Mouse (Mus musculus) stomach, postnatal 0 days (tissue): ENCODE measurements around the gene Dop1b. TPM values are rescaled to one million over a fixed set of nuclear protein-coding genes. Genes with fewer than 3 reads are reported as not detected.

Experiments
- ATAC-seq: fragments of 200-750 bp; cut with Nextera tagmentation; 2 replicates; pipeline ENCODE4 v1.8.0; 2017; ENCODE audit not compliant: low FRiP score, low TSS enrichment
- DNase-seq: peaks from one replicate; pipeline ENCODE4 v3.0.0-alpha.2; 2016; ENCODE audit warnings: low spot score
- H3K27ac ChIP-seq: fragments of 300-500 bp; sonication (generic); replicated peaks from 2 replicates; pipeline ENCODE4 v1.5.1; 2014; ENCODE audit warnings: mild to moderate bottlenecking, control low read depth
- H3K27me3 ChIP-seq: fragments of 300-500 bp; sonication (generic); 2 replicates; pipeline ENCODE4 v1.6.1; 2014; ENCODE audit warnings: low read length; ENCODE audit not compliant: control insufficient read depth, insufficient read depth
- H3K36me3 ChIP-seq: fragments of 300-500 bp; sonication (generic); 2 replicates; pipeline ENCODE4 v1.6.1; 2014; ENCODE audit warnings: low read length, mixed read lengths; ENCODE audit not compliant: control insufficient read depth, insufficient read depth
- H3K4me1 ChIP-seq: fragments of 300-500 bp; sonication (generic); replicated peaks from 2 replicates; pipeline ENCODE4 v1.6.1; 2014; ENCODE audit warnings: antibody characterized with exemption; ENCODE audit not compliant: control insufficient read depth, insufficient read depth
- H3K4me2 ChIP-seq: fragments of 300-500 bp; sonication (generic); replicated peaks from 2 replicates; pipeline ENCODE4 v1.6.1; 2014; ENCODE audit warnings: low read depth, mild to moderate bottlenecking, control low read depth, moderate library complexity
- H3K4me3 ChIP-seq: fragments of 300-500 bp; sonication (generic); 2 replicates; pipeline ENCODE4 v1.5.1; 2014; ENCODE audit warnings: low read depth, low read length, control low read depth
- H3K9ac ChIP-seq: fragments of 300-500 bp; sonication (generic); 2 replicates; pipeline ENCODE4 v1.6.1; 2014; ENCODE audit warnings: mild to moderate bottlenecking, low read length, control low read depth, mixed read lengths
- H3K9me3 ChIP-seq: fragments of 300-500 bp; sonication (generic); 2 replicates; pipeline ENCODE4 v1.6.1; 2016; ENCODE audit warnings: low read length; ENCODE audit not compliant: control insufficient read depth
- CTCF ChIP-seq: IDR thresholded peaks from 2 replicates; pipeline ENCODE4 v1.5.1; 2016; ENCODE audit warnings: antibody characterized with exemption, low read depth, mild to moderate bottlenecking, moderate library complexity
- EP300 ChIP-seq: optimal IDR thresholded peaks from 2 replicates; pipeline ENCODE3; 2016; ENCODE audit warnings: antibody characterized with exemption
- WGBS: fragments of 180-500 bp; shearing (Covaris S2); extraction: QIAGEN DNeasy Blood & Tissue Kit; methylation state at CpG from one replicate; pipeline ENCODE4 v1.1.7; 2014; 5-methylcytosine and 5-hydroxymethylcytosine counted together
- polyA plus RNA-seq: library from polyadenylated mRNA; unstranded; fragments of >200 nt; fragmentation: Nextera tagmentation; extraction: Ambion mirVana; gene quantifications from 2 replicates; pipeline ENCODE4 v1.2.1, GENCODE M21; 2015

Dop1b gene
- polyA plus RNA-seq, 1 experiment from 2014 or later, result 20.9 TPM

DNA sequence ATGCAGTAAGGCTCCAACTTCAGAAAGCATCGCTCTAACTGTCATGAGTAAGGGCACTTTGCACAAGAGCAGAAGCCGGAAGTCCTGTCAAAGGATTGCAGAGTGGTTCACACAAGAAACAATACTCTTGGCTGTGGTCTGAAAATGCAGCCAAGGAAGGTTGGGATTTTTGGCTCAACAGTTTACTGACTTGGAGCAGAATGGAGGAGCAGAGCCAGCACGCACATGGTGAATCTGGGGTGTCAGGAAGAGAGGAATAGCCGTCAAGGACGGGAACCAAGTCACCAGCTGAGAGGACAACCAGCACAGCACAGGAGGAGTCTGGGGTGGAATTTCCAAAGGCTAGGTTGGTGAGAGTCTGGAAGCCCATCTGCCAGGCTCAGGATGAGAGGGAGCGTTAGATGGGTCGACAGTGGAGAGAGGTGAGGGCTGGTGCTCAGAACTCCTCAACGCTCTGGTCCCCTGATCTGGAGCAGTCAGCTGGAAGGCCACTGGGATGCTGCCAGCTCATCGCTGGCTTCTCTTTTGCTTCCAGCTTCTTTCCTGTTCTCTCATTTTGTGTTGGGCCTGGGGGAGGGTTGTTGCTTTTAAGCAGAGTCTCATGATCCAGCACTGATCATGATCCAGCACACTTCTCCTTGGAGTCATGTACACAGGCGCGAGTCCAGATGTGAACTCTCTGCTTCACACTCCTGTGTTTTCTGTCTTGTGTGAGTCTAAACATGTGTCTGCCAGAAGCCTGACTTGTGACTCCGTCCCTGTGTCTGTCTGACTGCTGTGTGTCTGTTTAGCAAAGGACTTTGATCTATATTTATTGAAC, 85.5 kb downstream of the Dop1b start:
- no peaks in the 10 kb centered on the region for H3K4me1 ChIP-seq
- TF ChIP-seq CTCF (no peak), EP300 (no peak)
- 63% methylated on average over 12 of the region's 12 CpGs for WGBS
- peak overlapping the region; percentile 66 for H3K27ac ChIP-seq
- H3K4me3 ChIP-seq, result no peak overlapping the region
- DNase-seq (no peak), ATAC-seq (no peak; the same call in 1 of the 2 replicates)
- peaks cover 6% of the 10 kb centered on the region; the same call in 1 of the 2 replicates for H3K36me3 ChIP-seq
- no peaks in the 10 kb centered on the region for H3K9me3 ChIP-seq
- no peak overlapping the region for H3K4me2 ChIP-seq
- H3K27me3 ChIP-seq, result no peaks in the 10 kb centered on the region
- no peak overlapping the region for H3K9ac ChIP-seq

DNA sequence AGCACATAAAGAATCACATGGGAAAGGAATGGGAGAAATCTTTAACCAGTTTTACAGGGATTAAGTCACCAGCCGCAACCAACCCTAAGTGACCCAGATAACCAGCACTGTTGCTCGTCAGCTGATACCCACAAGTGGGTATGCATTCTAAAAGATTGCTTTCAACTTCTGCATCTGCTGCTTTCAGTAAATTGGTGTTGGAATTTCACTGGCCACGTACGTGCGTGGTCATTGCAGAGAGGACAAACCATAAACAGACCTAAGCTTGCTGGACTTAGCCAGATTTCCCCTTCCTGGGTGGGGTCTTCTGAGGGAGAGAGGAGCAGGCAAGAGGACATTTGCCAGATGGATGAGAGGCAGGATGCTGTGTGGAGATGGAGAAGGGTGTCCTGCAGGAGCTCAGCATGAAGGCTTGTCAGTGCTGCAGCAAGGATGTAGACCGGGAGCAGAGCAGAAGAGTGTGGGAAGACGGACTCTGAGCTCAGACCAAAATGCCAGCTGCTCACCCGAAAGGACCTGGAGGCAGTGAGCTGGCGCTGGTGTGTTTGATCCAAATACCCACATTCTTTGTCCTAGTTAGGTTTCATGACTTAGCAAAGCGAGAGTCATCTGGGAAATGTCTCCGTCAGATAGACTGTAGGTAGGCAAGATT, 86.3 kb downstream of the Dop1b start:
- DNase-seq (no peak), ATAC-seq (peak; percentile 10; the same call in 1 of the 2 replicates)
- WGBS, result 60% methylated on average over 11 of the region's 11 CpGs

DNA sequence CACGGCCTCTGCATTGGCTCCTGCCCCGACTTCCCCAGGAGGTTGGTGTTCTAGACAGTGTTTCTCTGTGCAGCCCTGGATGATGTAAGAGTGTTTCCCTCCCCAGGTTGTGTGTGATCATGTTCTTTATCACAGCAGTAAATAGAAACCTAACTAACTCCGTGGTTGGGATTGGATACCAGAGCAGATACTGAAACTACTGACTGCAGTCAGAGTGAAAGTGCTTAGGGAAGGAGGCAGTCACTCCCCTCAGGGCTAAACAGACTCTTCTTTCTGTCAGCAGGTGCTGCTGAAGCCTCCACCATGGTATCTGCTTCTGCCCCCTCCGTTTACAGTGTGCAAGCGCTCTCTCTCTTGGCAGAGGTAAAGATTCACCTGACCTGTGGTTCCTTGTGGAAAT, 86.9 kb downstream of the Dop1b start:
- TF ChIP-seq EP300, result no peak
- TF ChIP-seq CTCF, result no peak
- peak; percentile 29; the same call in 1 of the 2 replicates for ATAC-seq
- no peaks in the 10 kb centered on the region for H3K9me3 ChIP-seq
- no peak overlapping the region for H3K9ac ChIP-seq
- H3K4me2 ChIP-seq, result no peak overlapping the region
- no peak overlapping the region for H3K4me3 ChIP-seq
- DNase-seq, result no peak
- no peaks in the 10 kb centered on the region for H3K4me1 ChIP-seq
- H3K36me3 ChIP-seq, result 0 out of 2 replicates have a peak, but pooled peaks cover 6% of the 10 kb centered on the region
- H3K27me3 ChIP-seq, result no peaks in the 10 kb centered on the region
- WGBS, result 69% methylated on average over 5 of the region's 5 CpGs
- peak overlapping the region; percentile 66; the same call in 1 of the 2 replicates for H3K27ac ChIP-seq

More for the DNA sequence above, 86.3 kb downstream of the Dop1b start:
- H3K9ac ChIP-seq, result no peak overlapping the region
- no peaks in the 10 kb centered on the region for H3K27me3 ChIP-seq
- H3K36me3 ChIP-seq, result 0 out of 2 replicates have a peak, but pooled peaks cover 6% of the 10 kb centered on the region
- H3K27ac ChIP-seq, result peak overlapping the region; percentile 66
- no peaks in the 10 kb centered on the region for H3K4me1 ChIP-seq
- no peak overlapping the region for H3K4me2 ChIP-seq
- TF ChIP-seq CTCF (no peak), EP300 (no peak)
- H3K9me3 ChIP-seq, result no peaks in the 10 kb centered on the region
- no peak overlapping the region for H3K4me3 ChIP-seq

DNA sequence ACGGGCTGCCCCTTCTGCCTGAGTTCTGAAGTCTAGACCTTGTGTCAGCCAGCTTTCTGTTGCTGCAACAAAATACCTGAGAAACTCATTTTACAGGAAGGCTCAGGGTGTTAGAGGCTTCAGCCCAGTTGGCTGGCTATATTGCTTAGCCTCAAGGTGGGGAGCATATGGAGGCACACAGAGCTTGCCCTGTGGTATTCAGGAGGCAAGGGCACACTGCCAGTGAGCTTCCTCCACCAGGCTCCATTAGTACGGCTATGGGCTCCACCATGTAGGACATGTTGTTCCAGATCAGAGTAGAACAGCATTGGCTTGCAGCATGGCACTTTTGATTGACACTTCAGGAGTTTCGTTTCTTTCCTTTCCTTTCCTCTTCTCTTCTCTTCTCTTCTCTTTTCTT, 87.4 kb downstream of the Dop1b start:
- no peak overlapping the region for H3K9ac ChIP-seq
- no peak overlapping the region for H3K4me2 ChIP-seq
- H3K27me3 ChIP-seq, result no peaks in the 10 kb centered on the region
- no peaks in the 10 kb centered on the region for H3K9me3 ChIP-seq
- H3K4me3 ChIP-seq, result no peak overlapping the region
- DNase-seq (no peak), ATAC-seq (no peak)
- no peaks in the 10 kb centered on the region for H3K4me1 ChIP-seq
- 84% methylated on average over 3 of the region's 3 CpGs for WGBS
- TF ChIP-seq EP300 (no peak), CTCF (no peak)
- H3K27ac ChIP-seq, result 0 out of 2 replicates have a peak overlapping the region, but pooled peaks have one; percentile 30
- 0 out of 2 replicates have a peak, but pooled peaks cover 6% of the 10 kb centered on the region for H3K36me3 ChIP-seq

DNA sequence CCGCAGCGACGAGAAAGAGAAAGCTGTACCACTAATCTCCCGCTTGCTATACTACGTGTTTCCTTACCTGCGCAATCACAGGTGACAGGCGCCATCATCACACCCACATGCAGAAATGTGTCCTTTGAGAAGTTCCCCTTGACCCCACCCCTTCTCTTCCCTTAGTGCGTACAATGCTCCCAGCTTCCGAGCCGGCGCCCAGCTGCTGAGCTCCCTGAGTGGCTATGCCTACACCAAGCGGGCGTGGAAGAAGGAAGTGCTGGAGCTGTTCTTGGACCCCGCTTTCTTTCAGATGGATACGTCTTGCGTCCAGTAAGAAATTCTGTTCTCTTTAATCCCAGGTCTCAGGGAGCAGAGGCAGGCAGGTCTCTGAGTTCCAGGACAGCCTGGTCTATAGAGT, 88.2 kb downstream of the Dop1b start:
- H3K27ac ChIP-seq, result no peak overlapping the region
- H3K4me2 ChIP-seq, result no peak overlapping the region
- ATAC-seq (no peak), DNase-seq (no peak)
- H3K9ac ChIP-seq, result no peak overlapping the region
- H3K27me3 ChIP-seq, result no peaks in the 10 kb centered on the region
- no peak for TF ChIP-seq CTCF
- no peak for TF ChIP-seq EP300
- H3K9me3 ChIP-seq, result no peaks in the 10 kb centered on the region
- H3K4me1 ChIP-seq, result no peaks in the 10 kb centered on the region
- 92% methylated on average over 16 of the region's 16 CpGs for WGBS
- H3K36me3 ChIP-seq, result 0 out of 2 replicates have a peak, but pooled peaks cover 6% of the 10 kb centered on the region
- H3K4me3 ChIP-seq, result no peak overlapping the region

DNA sequence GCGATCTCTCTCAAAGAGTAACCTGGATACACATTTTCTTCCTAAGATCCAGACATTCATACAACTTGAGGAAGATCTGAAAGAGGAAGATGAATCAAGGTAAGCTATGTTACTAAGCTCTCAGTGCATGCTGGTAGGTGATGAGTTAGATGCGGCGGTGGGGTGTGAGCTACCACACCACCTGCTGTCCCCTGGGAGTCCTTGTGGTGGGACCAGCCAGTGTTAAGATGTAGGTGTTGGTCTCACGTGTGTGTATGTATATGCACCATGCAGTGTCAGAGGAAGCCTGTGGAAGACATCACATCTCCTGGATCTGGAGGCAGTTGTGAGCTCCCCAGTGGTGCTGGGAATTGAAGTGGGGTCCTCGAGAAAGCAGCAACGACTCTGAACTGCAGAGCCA, 95.5 kb downstream of the Dop1b start:
- no peak overlapping the region for H3K4me2 ChIP-seq
- DNase-seq (no peak), ATAC-seq (no peak)
- no peak overlapping the region for H3K27ac ChIP-seq
- no peaks in the 10 kb centered on the region for H3K27me3 ChIP-seq
- peaks cover 6% of the 10 kb centered on the region for H3K36me3 ChIP-seq
- H3K9ac ChIP-seq, result no peak overlapping the region
- no peak overlapping the region for H3K4me3 ChIP-seq
- no peaks in the 10 kb centered on the region for H3K9me3 ChIP-seq
- 96% methylated on average over 6 of the region's 6 CpGs for WGBS
- TF ChIP-seq EP300 (no peak), CTCF (no peak)
- peaks cover 3% of the 10 kb centered on the region; the same call in 1 of the 2 replicates for H3K4me1 ChIP-seq
